Mouse (Mus musculus) liver, postnatal 0 days (tissue): Measurements from ENCODE around the gene Trim2.

Experiments
- CTCF ChIP-seq: sonication (generic); IDR thresholded peaks from 2 replicates; pipeline ENCODE4 v1.5.1; 2016; ENCODE audit warnings: antibody characterized with exemption, low read depth
- EP300 ChIP-seq: IDR thresholded peaks from 2 replicates; pipeline ENCODE4 v1.6.1; 2016; ENCODE audit warnings: antibody characterized with exemption, low read depth, mild to moderate bottlenecking

DNA sequence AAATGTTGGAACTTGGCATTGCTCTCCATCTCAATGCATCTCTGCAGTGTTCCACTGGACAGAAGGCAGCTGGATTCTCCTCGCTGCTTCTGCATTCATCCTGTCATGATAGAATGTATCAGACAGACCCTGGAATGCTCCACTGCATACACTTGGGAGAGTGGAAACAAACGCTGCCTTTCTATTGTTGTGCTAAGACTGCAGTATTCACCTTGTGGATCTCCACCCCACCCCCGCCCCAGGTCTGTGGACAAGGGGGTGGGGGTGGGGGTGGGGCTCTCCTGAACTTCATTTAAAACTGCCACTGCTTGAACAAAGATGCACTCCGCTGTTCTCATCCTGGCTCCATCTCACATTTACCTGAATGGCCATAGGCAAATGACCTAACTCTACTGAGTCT lies 112.8 kb downstream of the Trim2 start:
- TF ChIP-seq EP300 (no peak), CTCF (no peak)
